Mouse (Mus musculus) heart, postnatal 0 days (tissue): ENCODE results near the gene Tefm.

Experiments used
- CTCF ChIP-seq: IDR thresholded peaks from 2 replicates; pipeline ENCODE4 v1.5.1; 2016; ENCODE audit warnings: antibody characterized with exemption, control low read depth, low read depth
- EP300 ChIP-seq: IDR thresholded peaks from 2 replicates; pipeline ENCODE4 v1.6.1; 2016; ENCODE audit warnings: antibody characterized with exemption, low read depth

GRCm38 (mm10) chr11:80190280-80190679 lies 48.3 kb upstream of the Tefm start:
- TF ChIP-seq EP300 (no peak), CTCF (no peak)
